Mouse (Mus musculus): ENCODE results near the gene Trpv3. TPM values are rescaled to one million over a fixed set of nuclear protein-coding genes. Genes with fewer than 3 reads are reported as not detected.

Gene Trpv3
- polyA plus RNA-seq, 1 experiment from 2014 or later: not detected

GRCm38 (mm10) chr11:73242777-73243176, 24.4 kb upstream of the Trpv3 start:
- WGBS: 87% methylated on average over 4 of the region's 4 CpGs
- no peak for DNase-seq (ENCODE audit: low spot score)
- H3K4me3 ChIP-seq: no peak overlapping the region
- no peaks in the 10 kb centered on the region for H3K9me3 ChIP-seq
- H3K36me3 ChIP-seq (replicated peaks): no peaks in the 10 kb centered on the region
- no peak overlapping the region for H3K27ac ChIP-seq (replicated peaks)
- peaks cover 4% of the 10 kb centered on the region; the same call in 1 of the 2 replicates for H3K4me1 ChIP-seq
- no peaks in the 10 kb centered on the region for H3K27me3 ChIP-seq (replicated peaks; ENCODE audit: low read depth, poor library complexity, severe bottlenecking)

- Histone ChIP-seq H3K4me3 (no peak overlapping the region), H3K9me3 (no peaks in the 10 kb centered on the region), H3K36me3 (replicated peaks) (no peaks in the 10 kb centered on the region), H3K27me3 (replicated peaks; ENCODE audit: low read depth, poor library complexity, severe bottlenecking) (no peaks in the 10 kb centered on the region), H3K4me1 (no peaks in the 10 kb centered on the region), H3K27ac (replicated peaks) (no peak overlapping the region)
- WGBS: 79% methylated on average over 4 of the region's 4 CpGs
- no peak for DNase-seq (ENCODE audit: low spot score)
Measured at GRCm38 (mm10) chr11:73257362-73257945, 9.7 kb upstream of the Trpv3 start.

GRCm38 (mm10) chr11:73258664-73259063, 8.5 kb upstream of the Trpv3 start:
- Histone ChIP-seq H3K27me3 (replicated peaks; ENCODE audit: low read depth, poor library complexity, severe bottlenecking) (no peaks in the 10 kb centered on the region), H3K9me3 (no peaks in the 10 kb centered on the region)

GRCm38 (mm10) chr11:73260457-73260856, 6.7 kb upstream of the Trpv3 start:
- H3K9me3 ChIP-seq: no peaks in the 10 kb centered on the region
- H3K4me3 ChIP-seq: no peak overlapping the region
- H3K36me3 ChIP-seq (replicated peaks): no peaks in the 10 kb centered on the region
- no peak overlapping the region for H3K27ac ChIP-seq (replicated peaks)
- H3K27me3 ChIP-seq (replicated peaks; ENCODE audit: low read depth, poor library complexity, severe bottlenecking): no peaks in the 10 kb centered on the region
- no peak for DNase-seq (ENCODE audit: low spot score)
- 82% methylated on average over 3 of the region's 3 CpGs for WGBS
- H3K4me1 ChIP-seq: no peaks in the 10 kb centered on the region

More at GRCm38 (mm10) chr11:73258664-73259063, 8.5 kb upstream of the Trpv3 start:
- H3K4me3 ChIP-seq: no peak overlapping the region
- H3K36me3 ChIP-seq (replicated peaks): no peaks in the 10 kb centered on the region
- DNase-seq (ENCODE audit: low spot score): no peak
- no peaks in the 10 kb centered on the region for H3K4me1 ChIP-seq
- no peak overlapping the region for H3K27ac ChIP-seq (replicated peaks)

- 89% methylated on average over 1 of the region's 1 CpGs for WGBS
- no peaks in the 10 kb centered on the region for H3K27me3 ChIP-seq (replicated peaks; ENCODE audit: low read depth, poor library complexity, severe bottlenecking)
- no peaks in the 10 kb centered on the region for H3K36me3 ChIP-seq (replicated peaks)
- no peak for DNase-seq (ENCODE audit: low spot score)
- H3K27ac ChIP-seq (replicated peaks): no peak overlapping the region
- no peaks in the 10 kb centered on the region for H3K9me3 ChIP-seq
- H3K4me1 ChIP-seq: no peaks in the 10 kb centered on the region
- H3K4me3 ChIP-seq: no peak overlapping the region
Measured at GRCm38 (mm10) chr11:73261385-73261784, 5.8 kb upstream of the Trpv3 start.

- no peaks in the 10 kb centered on the region for H3K4me1 ChIP-seq
- no peak overlapping the region for H3K4me3 ChIP-seq
- no peak for DNase-seq (ENCODE audit: low spot score)
- H3K27me3 ChIP-seq (replicated peaks; ENCODE audit: low read depth, poor library complexity, severe bottlenecking): no peaks in the 10 kb centered on the region
- H3K36me3 ChIP-seq (replicated peaks): no peaks in the 10 kb centered on the region
- 38% methylated on average over 2 of the region's 2 CpGs for WGBS
- no peaks in the 10 kb centered on the region for H3K9me3 ChIP-seq
- H3K27ac ChIP-seq (replicated peaks): no peak overlapping the region
Measured at GRCm38 (mm10) chr11:73274821-73275220, 7.6 kb downstream of the Trpv3 start.

GRCm38 (mm10) chr11:73280710-73281109, 13.5 kb downstream of the Trpv3 start:
- no peaks in the 10 kb centered on the region for H3K27me3 ChIP-seq (replicated peaks; ENCODE audit: low read depth, poor library complexity, severe bottlenecking)
- no peaks in the 10 kb centered on the region for H3K36me3 ChIP-seq (replicated peaks)
- H3K4me3 ChIP-seq: no peak overlapping the region
- peaks cover 33% of the 10 kb centered on the region for H3K4me1 ChIP-seq
- 46% methylated on average over 5 of the region's 5 CpGs for WGBS
- no peak overlapping the region for H3K27ac ChIP-seq (replicated peaks)
- H3K9me3 ChIP-seq: no peaks in the 10 kb centered on the region
- no peak for DNase-seq (ENCODE audit: low spot score)

- Histone ChIP-seq H3K36me3 (replicated peaks) (no peaks in the 10 kb centered on the region), H3K4me1 (peaks cover 33% of the 10 kb centered on the region), H3K27ac (replicated peaks) (no peak overlapping the region), H3K4me3 (peak overlapping the region; percentile 53), H3K9me3 (no peaks in the 10 kb centered on the region), H3K27me3 (replicated peaks; ENCODE audit: low read depth, poor library complexity, severe bottlenecking) (no peaks in the 10 kb centered on the region)
- peak; percentile 68 for DNase-seq (ENCODE audit: low spot score)
- 6% methylated on average over 16 of the region's 16 CpGs for WGBS
Measured at GRCm38 (mm10) chr11:73281528-73282027, 14.4 kb downstream of the Trpv3 start.

GRCm38 (mm10) chr11:73283369-73283768, 16.2 kb downstream of the Trpv3 start:
- Histone ChIP-seq H3K4me1 (peaks cover 33% of the 10 kb centered on the region), H3K36me3 (replicated peaks) (no peaks in the 10 kb centered on the region), H3K9me3 (no peaks in the 10 kb centered on the region), H3K4me3 (no peak overlapping the region), H3K27me3 (replicated peaks; ENCODE audit: low read depth, poor library complexity, severe bottlenecking) (no peaks in the 10 kb centered on the region), H3K27ac (replicated peaks) (peak overlapping the region; percentile 26; the same call in 1 of the 2 replicates)
- no peak for DNase-seq (ENCODE audit: low spot score)
- 70% methylated on average over 9 of the region's 9 CpGs for WGBS

- Histone ChIP-seq H3K27me3 (replicated peaks; ENCODE audit: low read depth, poor library complexity, severe bottlenecking) (no peaks in the 10 kb centered on the region), H3K27ac (replicated peaks) (0 out of 2 replicates have a peak overlapping the region, but pooled peaks have one; percentile 26), H3K4me3 (no peak overlapping the region), H3K36me3 (replicated peaks) (no peaks in the 10 kb centered on the region), H3K9me3 (no peaks in the 10 kb centered on the region), H3K4me1 (peaks cover 33% of the 10 kb centered on the region)
- DNase-seq (ENCODE audit: low spot score): no peak
- 66% methylated on average over 1 of the region's 1 CpGs for WGBS
Measured at GRCm38 (mm10) chr11:73283926-73284325, 16.7 kb downstream of the Trpv3 start.

GRCm38 (mm10) chr11:73284351-73284750, 17.2 kb downstream of the Trpv3 start:
- Histone ChIP-seq H3K27me3 (replicated peaks; ENCODE audit: low read depth, poor library complexity, severe bottlenecking) (no peaks in the 10 kb centered on the region), H3K9me3 (no peaks in the 10 kb centered on the region), H3K4me3 (no peak overlapping the region), H3K4me1 (peaks cover 33% of the 10 kb centered on the region), H3K36me3 (replicated peaks) (no peaks in the 10 kb centered on the region), H3K27ac (replicated peaks) (no peak overlapping the region)
- DNase-seq (ENCODE audit: low spot score): peak; percentile 31

- no peak for DNase-seq (ENCODE audit: low spot score)
- peaks cover 1% of the 10 kb centered on the region for H3K4me1 ChIP-seq
- H3K27ac ChIP-seq (replicated peaks): no peak overlapping the region
- H3K27me3 ChIP-seq (replicated peaks; ENCODE audit: low read depth, poor library complexity, severe bottlenecking): no peaks in the 10 kb centered on the region
- no peaks in the 10 kb centered on the region for H3K9me3 ChIP-seq
- H3K4me3 ChIP-seq: no peak overlapping the region
- H3K36me3 ChIP-seq (replicated peaks): no peaks in the 10 kb centered on the region
- WGBS: 84% methylated on average over 1 of the region's 1 CpGs
Measured at GRCm38 (mm10) chr11:73289621-73290020, 22.4 kb downstream of the Trpv3 start.

- Histone ChIP-seq H3K36me3 (replicated peaks) (no peaks in the 10 kb centered on the region), H3K27ac (replicated peaks) (no peak overlapping the region), H3K9me3 (no peaks in the 10 kb centered on the region), H3K4me1 (no peaks in the 10 kb centered on the region), H3K27me3 (replicated peaks; ENCODE audit: low read depth, poor library complexity, severe bottlenecking) (no peaks in the 10 kb centered on the region), H3K4me3 (no peak overlapping the region)
- 40% methylated on average over 2 of the region's 2 CpGs for WGBS
- DNase-seq (ENCODE audit: low spot score): no peak
Measured at GRCm38 (mm10) chr11:73303123-73303522, 35.9 kb downstream of the Trpv3 start.

All from embryonic facial prominence, embryonic 10.5 days (tissue).